Mouse (Mus musculus) adrenal gland, postnatal 25 days (tissue): ENCODE measurements around the gene Pemt. TPM values are rescaled to one million over a fixed set of nuclear protein-coding genes. Genes with fewer than 3 reads are reported as not detected.

Experiments used
- DNase-seq: peaks from one replicate; pipeline ENCODE4 v3.0.0; 2021; ENCODE audit warnings: mixed read lengths
- long read RNA-seq: library from polyadenylated mRNA; stranded (forward); transcript quantifications from one replicate; pipeline ENCODE4 v2.0.0, GENCODE M21; 2021
- total RNA-seq: library from RNA; stranded (reverse); gene quantifications from 2 replicates; pipeline ENCODE4 v1.2.3, GENCODE M21; 2021

Gene Pemt
- total RNA-seq: 5.1 and 16.5 TPM in 2 replicates
- long read RNA-seq, transcript Pemt-202 (7 exons, 1,003 nt): major isoform, 146 of 171 reads
- long read RNA-seq, partial matches to known transcripts: 10 of 171 reads
- long read RNA-seq, other reads (novel, unspliced or antisense): 11 of 171 reads

DNA sequence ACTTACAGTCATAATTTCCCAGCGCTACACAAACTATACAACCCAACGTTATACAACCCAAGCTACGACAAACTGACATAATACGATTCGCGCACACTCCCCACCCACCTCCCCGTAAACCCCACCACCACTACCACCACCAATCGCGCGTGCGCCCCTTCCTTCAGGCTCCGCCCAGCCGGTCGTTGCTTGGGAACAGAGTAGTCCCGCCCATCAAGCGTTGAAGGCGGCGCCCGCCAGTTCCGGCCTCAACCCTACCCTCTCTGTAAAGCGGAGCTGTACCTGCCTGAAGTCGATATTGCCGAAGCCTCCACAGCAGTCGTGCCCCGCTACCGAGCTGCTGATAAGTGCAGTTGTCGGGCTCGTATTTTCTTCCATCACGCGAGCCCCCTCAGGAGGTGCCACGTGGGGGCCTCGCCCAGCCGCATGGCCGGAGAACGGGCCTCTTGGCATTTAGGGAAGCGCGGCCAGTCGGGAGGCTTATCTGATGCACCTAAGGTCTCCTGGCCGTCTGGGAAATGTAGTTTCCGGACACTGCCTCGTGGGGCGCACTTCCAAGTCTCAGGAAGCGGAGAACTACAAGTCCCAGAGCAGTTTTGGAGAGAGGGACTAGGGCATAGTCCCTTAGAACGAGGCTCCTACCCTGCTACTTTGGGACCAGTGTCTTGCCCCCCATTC lies at the start of gene Pemt:
TSS of gene Pemt (minus strand) at position 432 of the 678 bp plus-strand sequence.
- DNase-seq: peak; percentile 93

DNA sequence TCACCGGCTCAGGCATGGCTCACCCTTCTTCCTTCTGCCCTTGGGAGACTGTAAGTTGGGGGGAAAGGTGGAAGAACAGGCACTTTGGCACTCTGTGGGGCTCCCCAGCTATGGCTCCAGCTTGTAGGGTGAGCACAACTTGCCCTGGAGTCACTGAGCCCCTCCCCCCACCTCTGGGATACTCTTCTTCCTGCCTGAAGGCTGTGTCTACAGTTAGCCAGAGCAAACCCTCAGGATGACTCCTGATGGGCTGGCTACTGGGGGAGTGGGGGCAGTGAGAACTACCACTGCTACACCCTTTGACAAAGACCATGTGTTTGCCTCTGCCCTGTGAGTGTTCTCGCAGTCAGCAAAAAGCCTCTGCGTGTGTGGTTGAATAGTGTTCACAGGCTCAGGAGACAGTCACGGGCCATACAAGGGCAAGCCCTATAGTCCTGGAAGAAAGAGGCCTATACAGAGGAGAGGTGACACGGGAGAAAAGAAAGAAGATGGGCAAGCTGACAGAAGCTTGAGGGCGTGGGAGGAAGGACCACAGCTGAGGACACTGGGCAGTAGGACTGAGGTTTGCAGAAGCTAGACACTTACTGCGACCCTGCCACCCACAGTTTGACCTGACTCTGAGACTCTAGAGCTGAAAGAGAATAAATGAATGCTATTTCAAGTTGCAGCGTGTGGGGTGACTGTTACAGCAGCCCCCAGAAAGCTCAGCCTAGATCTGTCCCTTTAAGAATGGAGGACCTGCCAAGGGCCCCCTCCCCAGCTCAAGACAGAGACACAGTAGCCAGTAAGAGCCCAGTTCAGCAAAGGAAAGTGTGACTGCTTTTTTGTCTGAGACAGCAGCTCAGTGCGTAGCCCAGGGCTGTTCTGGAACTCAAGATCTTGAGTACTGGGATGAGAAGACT lies 48.9 kb upstream of the Pemt start:
- no peak for DNase-seq

DNA sequence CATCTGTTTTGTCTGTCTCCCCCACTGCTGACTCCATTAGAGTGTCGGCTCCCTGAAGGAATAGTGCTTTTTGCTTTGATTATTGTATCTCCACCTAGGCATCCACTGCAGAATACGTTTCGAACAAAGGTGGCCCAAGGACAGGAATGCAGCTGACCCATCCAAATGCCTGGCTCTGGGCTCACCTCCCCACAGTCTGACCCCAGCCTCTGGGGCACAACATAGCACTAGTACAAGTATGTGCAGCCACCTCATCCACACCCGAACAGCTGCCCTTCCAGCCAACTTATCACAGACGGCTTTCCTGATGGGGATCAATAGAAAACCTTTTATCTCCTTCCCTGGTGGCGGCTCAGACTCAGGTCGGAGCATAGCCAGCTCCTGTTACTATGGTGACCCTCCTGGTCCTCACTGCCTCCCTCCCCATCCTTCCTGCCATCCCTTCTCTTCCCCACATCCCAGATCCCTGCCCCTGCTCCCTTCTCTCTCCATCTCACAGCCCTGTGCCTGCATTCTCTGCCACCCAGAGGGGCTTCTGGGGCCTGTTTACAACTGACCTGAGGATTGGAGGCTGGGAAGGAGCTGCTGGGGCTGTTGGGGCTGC lies 47.8 kb upstream of the Pemt start:
- DNase-seq: no peak

DNA sequence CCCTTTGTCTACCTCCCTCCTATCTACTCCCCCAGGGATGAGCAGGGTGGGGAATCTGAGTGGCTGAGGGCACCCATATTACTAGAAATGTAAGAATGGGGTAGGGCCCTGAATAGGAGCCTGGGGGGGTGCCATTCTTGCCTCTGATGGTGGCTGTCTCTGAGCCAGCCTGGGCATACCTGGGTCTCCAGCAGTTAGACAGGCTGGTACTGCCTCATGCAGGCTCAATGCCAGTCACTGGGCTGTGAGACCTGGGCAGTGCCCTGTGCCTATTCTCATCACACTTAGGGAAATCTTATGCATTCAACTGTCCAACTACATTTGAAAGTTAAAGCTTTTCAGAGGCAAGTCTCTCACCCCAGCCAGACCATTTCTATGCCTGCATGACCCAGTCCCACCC lies 46.9 kb upstream of the Pemt start:
- DNase-seq: no peak

DNA sequence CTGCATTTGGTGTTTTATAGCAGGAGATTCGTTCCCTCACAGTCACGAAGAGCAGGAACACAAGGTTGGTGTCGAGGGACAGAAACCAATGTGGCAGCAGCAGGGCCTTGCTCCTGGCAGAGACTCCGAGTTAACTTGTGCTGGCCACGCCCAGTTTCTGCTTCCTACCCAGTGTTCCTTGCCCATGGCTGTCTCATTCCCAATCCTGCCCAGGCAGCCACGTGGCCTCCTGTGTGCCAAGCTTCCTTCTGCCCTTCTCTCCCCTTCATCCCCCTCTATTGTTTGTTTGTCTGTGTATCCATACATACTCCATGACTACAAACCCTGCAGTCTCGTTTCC lies 45.1 kb upstream of the Pemt start:
- DNase-seq: no peak

DNA sequence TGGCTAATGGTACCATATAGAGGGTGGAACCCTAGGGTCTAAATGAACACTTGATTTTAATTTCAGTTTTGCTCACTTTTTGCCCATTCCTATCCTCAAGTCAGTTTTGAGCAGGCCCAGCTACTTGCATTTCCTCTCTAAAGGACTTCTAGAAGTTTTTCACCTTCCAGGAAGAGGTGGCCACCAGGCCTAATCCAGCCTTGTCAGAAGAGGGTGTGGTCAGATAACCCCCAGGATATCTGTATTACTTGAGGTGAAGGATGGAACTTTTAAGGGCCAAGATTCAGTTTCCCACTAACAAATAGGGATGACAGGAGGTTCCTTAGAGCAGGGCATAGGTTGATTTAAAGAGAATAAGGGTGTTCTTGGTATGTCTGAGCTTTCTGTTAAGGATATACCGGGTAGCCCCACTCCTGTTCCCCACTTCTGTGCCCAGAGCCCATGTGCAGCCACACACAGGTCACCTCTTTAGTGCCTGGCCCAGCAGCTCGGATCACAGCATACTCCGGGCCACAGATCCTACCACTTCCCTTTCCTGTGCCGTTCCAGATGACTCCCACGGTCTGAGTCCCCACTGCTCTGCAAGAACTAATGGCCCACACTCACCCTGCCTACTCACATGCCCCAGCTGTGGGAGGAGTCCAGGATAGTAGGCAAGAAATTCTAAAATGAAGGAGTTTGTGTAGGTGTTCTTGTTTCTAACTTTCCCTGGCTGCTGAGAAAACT lies 44.6 kb upstream of the Pemt start:
- DNase-seq: no peak

DNA sequence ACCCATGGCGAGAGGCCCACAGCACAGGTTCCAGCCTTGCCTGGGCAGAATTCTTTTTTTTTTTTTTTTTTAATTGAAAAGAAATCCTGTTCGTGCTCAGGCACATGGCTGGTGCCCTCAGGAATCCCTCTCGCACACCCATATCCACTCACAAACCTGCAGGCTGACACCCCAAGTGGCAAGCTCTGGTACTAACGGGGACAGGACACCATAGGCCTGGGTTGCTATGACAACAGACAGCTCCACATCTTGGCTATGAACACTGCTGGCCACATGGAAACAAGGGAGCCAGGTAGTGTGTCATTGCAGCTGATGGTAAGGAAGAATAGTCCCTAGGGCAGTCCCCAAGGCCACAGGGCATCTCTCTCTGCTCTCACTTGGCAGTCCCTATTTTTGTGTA lies 42.7 kb upstream of the Pemt start:
- no peak for DNase-seq

DNA sequence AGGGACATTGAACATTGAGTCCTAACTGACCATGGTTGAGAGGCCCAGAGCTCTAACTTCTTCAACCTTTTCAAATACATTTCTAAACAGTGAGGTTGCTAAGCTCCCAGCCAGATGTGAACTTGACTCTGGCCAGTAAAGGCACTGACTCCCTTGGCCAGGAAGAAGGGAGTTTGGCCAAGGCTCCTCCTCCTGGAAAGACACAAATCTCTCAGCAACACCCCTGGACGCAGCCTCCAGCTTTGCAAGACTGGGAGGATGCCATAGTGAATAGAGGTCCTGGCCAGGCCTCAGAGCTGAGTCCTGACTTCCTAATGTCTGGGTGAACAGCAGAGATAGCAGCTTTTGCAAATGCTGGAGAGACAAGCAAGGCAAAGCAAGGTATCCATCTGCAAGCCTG lies 40.4 kb upstream of the Pemt start:
- DNase-seq: no peak

DNA sequence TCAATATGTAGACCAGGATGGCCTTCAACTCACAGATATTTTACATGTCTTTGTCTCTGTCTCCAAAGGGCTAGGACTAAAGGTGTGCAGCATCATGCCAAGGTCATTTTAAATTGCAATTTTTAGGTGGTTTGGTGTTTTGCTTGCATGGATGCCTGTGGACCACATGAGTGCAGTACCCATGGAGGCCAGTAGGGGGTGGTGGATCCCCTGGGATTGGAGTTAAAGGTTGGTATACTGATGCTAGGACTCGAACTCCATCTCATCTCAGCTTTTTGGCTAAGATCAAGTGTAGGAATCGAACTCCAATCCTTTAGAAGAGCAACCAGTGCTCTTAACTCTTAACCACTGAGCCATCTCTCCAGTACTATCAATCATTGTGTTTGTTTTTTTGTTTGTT lies 38.3 kb upstream of the Pemt start:
- DNase-seq: peak; percentile 63

DNA sequence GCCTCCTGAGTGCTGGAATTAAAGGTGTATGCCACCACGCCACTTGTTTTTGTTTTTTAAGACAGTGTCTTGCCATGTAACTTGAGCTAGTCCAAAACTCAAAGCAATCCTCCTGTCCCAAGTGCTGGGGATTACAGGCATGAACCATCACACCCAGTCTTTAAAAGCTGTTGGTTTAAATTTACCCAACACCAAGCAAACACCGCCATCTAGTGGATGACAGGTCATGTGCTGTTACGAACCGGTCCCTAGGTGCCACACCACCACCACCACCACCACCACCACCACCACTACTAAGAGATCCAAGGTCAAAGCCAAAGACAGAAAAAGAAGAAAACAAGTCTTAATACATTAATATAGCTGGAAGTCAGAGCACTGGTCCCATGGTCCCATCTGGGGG lies 30.5 kb upstream of the Pemt start:
- DNase-seq: peak; percentile 66

DNA sequence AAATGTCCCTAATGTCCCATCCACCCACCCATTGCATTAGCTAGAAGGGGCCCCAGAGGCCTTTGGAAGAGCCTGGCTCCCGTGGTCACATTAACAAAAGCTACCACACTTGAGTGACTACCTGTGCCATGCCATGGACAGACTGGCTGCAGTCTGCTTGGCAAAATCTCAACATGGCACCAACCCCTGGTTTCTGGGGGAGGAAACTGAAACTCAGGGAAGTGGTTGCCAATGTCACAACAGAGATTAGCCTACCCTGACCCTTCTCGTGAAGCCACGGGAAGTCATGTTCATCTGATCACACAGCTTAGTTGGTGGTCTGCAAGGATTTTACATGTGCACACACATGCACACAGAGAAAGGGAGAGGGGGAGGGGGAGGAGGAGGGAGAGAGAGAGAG lies 29.9 kb upstream of the Pemt start:
- no peak for DNase-seq

DNA sequence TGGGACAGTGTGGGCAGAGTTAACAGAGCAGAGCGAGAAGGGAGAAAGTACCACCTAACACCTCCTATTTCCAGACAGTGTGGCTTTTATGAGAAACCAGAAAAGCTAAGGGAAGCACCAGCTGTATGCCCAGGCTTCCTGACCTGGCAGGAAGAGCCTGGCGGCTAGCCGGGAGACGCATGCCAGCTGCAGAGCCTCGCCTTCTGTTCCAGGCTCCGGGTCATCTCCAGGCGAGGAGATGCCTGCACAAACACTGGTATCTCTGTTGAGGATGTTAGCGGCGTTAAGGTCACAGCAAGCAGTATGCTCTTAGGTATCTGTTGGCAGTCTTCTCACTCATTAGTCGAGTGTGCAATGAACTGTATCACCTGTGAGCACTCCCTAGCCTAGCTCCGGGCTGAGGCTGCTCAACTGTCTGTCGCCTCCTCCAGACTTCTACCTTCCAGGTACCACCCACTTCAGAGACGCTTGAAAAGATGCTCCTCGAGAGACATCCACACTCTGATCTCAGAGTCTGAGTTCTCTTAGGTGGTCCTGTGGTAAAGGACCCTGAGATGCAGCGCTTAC lies 27.7 kb upstream of the Pemt start:
- peak; percentile 38 for DNase-seq

DNA sequence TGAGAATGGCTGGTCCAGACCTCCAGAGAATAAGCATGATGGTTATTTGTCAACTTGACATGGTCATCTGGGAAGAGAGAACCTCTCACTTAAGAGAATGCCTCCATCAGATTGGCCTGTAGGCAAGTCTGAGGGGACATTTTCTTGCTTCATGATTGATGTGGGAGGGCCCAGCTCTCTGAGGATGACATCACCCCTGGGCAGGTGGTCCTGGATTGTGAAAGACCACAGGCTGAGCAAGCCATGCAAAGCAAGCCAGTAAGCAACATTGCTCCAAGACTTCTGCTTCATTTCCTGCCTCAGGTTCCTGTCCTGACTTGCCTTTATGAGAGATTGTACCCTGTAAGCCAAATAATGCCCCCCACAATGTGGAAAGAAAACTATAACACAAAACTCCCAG lies 26.8 kb upstream of the Pemt start:
- DNase-seq: no peak

DNA sequence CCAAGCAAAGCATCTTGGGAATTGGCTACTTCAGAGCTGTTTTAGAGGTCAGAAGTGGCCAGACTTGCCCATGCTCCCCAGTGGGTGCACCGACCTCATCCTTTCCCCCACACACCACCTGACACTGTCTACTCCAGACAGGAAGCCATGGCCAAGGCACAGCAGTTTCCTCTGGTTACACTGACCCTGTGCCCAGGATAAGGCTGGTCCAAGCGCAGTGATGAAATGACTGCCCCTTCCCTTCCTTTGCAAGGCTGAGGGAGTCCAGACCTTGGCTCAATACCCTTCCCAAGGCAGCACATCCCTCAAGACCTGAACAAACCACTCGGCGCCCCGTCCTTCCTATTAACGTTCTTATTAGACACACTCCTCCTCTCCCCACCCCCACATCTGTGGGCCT lies 24.9 kb upstream of the Pemt start:
- peak; percentile 16 for DNase-seq

DNA sequence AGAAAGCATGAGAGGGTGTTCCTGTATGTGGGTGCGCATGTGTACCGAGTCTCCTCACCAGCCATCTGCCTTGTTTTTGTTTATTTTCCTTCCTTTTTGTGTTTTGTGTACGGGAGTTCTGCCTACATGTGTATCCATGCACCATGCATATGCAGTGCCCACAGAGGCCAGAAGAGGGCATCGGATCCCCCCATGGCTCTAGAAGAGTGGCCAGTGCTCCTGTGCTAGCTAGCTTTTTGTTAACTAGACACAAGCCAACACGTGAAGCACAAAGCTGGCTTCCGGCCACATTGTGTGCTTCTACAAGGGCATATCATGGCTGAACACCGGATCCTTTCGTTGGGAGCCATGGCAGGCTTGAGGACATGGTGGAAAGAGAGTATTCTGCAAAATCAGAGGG lies 24.3 kb upstream of the Pemt start:
- peak; percentile 59 for DNase-seq

DNA sequence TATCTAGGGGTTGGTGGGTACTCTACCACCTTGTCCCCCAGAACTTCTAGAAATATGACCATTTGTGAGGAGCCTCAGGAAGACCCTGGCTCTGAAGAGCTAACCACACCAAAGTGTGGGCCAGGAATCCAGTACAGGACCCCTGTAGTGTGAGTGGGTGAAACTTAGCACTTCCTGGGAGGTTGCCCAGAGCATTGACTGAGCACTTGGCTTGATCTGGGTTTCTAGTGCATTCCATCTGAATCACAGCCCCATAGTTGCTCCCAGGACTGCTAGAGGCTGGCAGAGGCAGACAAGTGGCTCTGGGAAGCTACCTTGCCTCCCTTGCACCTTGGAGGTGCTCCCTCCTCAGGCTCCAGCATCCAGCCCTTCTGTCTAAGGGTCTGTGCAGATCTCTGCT lies 22.3 kb upstream of the Pemt start:
- no peak for DNase-seq

DNA sequence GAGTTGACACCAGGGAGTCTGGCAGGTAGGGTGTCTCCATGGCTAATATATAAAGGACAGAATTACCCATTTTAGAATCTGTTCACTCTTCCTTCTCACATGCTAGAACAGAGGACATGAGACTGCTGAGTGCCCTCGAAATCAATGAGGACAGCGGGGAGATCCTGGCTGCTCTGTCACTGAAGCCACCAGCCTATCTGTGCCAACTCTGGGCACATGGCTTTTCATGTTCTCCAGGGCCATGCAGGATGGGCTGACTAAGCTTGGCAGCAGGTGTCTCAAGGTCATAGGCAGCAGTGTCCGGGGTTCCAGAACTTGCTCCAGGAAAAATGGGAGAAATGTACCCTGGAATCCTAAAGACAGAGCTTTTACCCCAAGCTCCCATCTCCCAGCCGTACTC lies 21.4 kb upstream of the Pemt start:
- DNase-seq: peak; percentile 11

DNA sequence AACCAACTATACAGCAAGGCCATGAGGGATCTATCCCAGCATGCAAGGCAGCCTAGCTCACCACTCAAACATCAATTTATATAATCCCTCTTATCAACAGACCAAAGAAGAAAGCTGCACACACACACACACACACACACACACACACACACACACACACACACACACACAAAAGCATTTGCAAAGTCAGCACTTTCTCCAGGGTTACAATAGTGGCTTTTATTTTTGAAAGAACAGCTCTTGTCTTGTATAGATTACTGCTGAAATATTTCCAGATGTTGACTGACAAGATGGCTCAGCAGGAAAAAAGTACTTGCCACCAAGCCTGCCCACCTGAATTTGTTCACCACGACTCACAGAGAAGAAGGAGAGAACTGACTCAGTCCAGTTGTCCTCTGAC lies 19.0 kb upstream of the Pemt start:
- no peak for DNase-seq

DNA sequence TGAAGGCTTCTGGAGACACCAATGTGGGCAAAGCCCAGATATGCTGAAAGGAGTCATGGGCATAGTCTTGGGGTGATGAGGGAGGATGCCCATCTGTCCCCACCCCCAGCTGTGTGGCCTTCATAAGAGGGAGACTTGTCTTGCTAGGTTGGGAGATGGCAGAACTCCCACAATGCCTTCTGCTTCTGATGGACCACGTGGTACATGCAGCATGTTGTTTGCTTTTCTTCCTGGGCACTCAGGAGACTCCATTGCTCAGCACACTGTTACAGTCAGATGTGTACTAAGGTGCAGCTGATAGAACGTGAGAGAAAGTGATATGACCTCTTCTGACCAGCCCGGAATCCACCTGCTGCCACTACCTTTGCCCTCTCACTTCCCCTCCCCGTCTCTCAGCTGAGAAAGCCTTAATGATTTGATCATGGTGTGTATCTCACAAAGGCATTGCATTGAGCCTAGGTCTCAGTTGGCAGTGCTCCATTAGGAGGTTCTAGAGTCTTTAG lies 15.3 kb upstream of the Pemt start:
- no peak for DNase-seq

DNA sequence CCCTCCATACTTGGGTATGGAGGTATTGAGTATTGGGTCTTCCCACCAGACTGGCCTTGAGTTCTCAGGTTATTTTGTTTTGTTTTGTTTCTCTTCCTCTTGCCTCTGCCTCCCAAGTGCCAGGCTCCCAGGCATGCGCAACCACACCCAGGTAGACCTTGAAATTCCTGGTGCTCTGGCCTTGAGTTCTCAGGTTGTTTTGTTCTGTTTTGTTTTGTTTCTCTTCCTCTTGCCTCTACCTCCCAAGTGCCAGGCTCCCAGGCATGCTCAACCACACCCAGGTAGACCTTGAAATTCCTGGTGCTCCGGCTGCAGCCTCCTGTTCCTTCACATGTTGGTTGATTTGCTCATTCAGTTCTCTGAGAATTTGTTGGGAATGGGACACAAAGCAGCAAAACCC lies 13.7 kb upstream of the Pemt start:
- no peak for DNase-seq

DNA sequence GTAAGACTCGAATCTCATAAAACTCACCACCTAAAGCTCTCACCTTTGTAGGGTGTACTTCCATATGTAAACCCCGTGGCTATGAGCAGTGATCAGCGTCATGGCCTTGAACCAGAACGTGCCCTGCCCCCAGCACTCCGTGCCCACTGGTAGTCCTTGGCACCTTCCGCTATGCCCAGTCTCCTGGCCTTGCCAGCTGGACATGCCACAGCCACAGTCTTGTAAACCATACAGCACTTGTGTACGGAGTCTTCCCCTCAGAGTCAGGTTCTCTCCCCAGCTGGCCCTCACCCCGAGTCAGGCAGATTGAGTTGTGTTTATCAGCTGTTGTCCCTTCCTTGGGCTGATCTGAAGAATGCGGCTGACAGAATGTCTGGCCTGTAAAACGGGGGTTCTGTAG lies 12.2 kb upstream of the Pemt start:
- DNase-seq: no peak

DNA sequence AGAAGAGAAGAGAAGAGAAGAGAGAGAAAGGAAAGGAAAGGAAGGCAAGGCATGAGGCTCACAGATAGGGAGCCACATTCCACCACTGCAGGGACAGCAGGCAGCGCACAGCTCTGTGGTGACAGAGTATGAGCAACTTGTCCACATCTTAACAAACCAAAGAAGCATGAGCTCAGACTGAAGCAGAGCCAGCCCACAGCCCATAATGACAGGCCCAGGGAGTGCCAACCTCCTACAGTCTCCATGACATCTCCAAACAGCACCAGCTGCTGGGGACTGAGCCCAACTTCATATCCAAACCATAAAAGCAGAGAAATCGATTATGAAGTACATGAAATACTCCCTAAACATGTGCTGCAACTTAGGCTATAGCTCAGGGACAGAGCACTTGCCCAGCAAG lies 11.7 kb upstream of the Pemt start:
- DNase-seq: no peak
